Mouse (Mus musculus) regulatory T cell (primary cell): ENCODE measurements at regions not wholly inside any gene's neighbourhood (a gene's known extent, or its start where the extent isn't known, plus 50 kb on each side); places are given as distances from the start of the nearest gene placed in this dataset.

Experiments used
- in situ Hi-C: fragments of 300-600 bp; cut with MboI, MseI; formaldehyde crosslinking; loops from one replicate; pipeline ENCODE4 v1.15.1; 2025; ENCODE audit warnings: high pct_unique_total_duplicates

- in situ Hi-C loops: no loop called here
Measured at GRCm38 (mm10) chr17:48592457-48592856, 137.8 kb downstream of the Unc5cl start.

DNA sequence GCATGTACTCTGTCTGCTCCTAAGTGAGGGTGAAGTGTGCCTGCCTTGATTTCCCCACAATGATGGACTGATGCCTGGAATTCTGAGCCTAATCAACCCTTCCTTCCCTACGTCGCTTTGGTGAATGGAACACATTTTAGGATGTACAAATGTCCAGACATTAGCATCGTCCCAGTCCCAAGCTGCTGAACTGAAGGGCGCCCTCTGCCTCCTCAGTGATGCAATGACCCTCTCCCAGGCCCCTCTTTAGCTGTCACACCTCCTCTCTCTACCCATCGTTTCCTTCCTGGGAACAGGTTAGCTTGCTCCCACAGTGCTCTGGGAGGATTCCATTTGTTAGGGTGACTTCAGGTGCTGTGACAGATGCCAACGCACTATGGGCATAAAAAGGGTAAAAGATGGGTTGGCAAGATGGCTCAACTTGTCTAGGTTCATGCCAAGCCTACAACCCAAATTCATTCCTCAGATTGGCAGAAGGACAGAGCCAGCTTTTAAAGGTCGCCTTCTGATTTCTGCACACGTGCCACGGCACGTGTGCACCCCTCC, 140.8 kb downstream of the Unc5cl start:
- in situ Hi-C loops: no loop called here

DNA sequence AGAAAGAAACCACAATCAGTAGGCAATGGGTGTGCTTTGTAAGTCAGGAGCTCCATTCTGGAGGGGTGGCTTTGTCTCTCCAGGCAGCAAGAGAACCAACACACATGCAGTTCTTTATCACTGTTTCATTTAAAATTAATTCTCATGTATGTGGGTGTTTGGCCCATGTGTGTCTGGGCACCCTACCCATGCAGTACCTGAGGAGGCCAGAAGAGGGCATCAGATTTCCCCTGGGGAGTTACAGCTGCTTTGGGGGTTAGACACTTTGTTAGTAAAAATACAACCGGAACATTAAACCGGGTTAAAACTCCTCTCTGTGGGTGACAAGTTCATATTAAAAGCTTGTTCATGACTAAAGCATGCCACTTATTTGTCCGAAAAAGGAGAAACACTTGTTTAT, 141.7 kb downstream of the Unc5cl start:
- in situ Hi-C loops: no loop called here

GRCm38 (mm10) chr17:48597301-48597700, 142.6 kb downstream of the Unc5cl start:
- in situ Hi-C loops: no loop called here

GRCm38 (mm10) chr17:48598471-48599141, 143.9 kb downstream of the Unc5cl start:
- in situ Hi-C loops: no loop called here

DNA sequence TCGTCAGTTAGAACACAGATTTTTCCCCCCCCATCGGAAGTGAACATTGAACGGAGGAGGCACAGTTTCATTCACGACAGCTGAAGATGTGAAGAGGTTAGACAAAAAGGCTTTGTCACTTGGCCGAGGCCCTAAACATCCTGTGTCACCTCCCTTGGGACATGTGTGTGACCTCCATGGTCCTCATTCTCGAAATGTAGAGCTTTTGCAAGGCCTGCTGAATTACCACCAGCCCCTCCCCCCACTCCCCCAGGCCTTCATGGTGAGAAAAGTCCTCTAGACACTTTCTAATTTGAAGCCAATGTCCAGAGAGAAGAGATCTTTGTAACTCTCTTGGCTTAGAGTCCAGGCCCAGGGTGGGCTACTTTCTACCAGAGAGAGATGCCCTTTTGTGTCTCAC, 145.5 kb downstream of the Unc5cl start:
- in situ Hi-C loops: no loop called here

GRCm38 (mm10) chr17:48602554-48602953, 147.9 kb downstream of the Unc5cl start:
- in situ Hi-C loops: no loop called here

DNA sequence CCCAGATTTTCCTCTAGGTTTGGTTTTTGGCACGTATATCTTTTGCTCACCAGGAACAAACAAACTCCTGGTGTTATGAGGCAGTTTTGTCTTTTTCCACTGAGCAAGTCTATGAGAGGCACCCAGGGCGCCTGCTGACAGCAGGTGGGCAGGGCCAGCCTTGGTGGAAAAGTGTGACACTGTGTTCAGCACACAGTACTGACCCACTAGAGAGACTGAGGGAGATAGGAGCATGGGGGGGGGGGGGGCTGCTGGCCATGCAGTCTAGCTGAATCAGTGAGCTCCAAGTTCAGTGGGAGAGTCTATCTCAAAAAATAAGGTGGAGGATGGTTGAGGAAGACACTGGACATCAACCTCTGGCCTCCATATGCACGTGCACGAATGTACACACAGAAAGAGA, 152.1 kb downstream of the Unc5cl start:
- in situ Hi-C loops: no loop called here

DNA sequence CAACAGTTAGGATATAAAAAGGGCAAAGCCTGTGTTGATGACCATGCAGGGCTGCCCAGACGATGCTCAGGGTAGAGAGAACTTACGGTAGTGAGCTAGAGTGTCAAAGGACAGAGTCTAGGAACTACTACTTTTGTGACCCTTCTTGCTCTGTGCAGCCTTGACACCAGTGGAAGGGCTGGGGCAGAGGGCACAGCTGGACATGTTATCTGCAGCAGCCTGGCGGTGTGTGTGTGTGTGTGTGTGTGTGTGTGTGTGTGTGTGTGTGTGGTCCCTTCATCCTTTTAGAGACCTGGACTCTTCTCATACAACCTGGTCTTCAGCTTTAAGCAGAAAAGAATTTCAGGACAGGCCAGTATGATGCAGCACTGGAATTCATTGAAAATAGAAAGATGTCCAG, 153.6 kb downstream of the Unc5cl start:
- in situ Hi-C loops: no loop called here

DNA sequence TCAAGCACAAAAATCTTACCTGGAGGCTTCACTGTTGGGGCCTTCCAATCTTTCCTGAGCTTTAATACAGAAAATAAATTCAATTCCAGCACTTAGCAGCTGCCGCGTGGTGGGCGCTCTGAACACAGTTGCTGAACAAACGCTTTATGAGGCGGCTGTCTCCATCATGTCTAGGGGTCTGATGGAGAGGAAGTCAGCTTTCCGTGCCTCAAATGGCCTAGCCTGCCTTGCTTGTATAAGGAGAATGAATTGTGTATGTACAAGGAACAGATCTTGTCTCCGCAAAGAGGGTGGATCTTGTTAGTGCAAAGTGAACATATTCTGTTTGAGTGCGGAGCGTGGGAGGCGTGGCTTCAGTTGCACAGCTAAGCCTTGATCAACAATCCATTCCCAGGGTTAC, 155.4 kb downstream of the Unc5cl start:
- in situ Hi-C loops: loop anchor here (10.0 kb wide), 1 partner anchor 335 kb away; no protein-coding TSS in a partner anchor

- in situ Hi-C loops: loop anchor here (10.0 kb wide), 1 partner anchor 336 kb away; no protein-coding TSS in a partner anchor
Measured at GRCm38 (mm10) chr17:48610806-48611205, 156.1 kb downstream of the Unc5cl start.

DNA sequence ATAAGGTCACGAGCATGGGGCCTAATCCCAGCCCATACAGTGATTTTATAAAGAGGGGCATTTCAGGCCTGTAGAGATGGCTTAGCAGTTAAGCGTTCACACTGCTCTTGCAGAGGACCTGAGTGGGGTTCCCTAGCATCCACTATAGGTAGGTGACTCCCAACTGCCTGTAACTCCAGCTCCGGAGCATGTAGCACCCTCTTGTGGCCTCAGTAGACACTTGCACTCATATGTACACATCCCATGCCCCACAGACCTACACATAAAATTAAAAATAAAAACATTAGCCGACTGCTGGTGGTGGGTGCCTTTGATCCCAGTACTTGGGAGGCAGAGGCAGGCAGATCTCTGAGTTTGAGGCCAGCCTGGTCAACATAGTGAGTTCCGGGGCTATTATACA, 158.8 kb downstream of the Unc5cl start:
- in situ Hi-C loops: loop anchor here (10.0 kb wide), 1 partner anchor 339 kb away; no protein-coding TSS in a partner anchor

DNA sequence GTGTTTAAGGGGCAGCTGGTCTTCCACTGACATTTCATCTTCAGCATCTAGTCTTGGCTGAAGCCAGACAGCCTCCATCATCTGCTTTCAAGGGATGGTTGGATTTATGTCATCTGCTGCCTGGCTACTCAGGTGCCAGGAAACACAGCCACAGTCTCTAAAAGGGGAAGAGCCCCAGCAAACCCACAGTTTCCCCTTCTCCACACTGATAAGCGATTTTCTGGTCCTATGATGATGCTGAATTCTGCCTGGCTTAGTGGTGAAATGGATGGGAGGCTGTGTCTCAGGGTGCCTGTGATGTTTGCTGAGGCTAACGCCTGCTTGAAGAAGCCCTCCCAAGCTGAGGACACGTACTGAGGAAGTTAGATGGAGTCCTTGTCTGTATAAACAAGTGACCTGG, 160.5 kb downstream of the Unc5cl start:
- in situ Hi-C loops: loop anchor here (10.0 kb wide), 1 partner anchor 340 kb away; no protein-coding TSS in a partner anchor

DNA sequence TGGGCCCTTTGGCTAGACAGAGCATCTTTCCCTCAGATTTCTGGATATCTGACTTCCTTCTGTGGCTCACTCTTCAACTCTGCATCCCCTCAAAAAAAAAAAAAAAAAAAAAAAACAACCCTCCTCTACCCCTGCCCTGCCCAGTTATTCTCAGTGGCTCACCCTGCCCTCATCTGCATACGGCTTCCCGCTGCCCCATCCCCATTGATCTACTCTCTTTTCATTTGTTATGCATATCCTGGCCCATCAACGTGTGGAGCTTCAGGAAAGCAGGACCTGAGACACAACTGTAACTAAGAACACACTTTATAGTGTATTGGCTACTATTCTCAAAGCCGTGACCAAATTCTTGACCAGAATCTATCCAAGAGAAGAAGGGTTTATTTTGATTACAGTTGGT, 161.5 kb downstream of the Unc5cl start:
- in situ Hi-C loops: loop anchor here (10.0 kb wide), 1 partner anchor 341 kb away; no protein-coding TSS in a partner anchor

- in situ Hi-C loops: no loop called here
Measured at GRCm38 (mm10) chr17:48620896-48621295, 166.2 kb downstream of the Unc5cl start.

DNA sequence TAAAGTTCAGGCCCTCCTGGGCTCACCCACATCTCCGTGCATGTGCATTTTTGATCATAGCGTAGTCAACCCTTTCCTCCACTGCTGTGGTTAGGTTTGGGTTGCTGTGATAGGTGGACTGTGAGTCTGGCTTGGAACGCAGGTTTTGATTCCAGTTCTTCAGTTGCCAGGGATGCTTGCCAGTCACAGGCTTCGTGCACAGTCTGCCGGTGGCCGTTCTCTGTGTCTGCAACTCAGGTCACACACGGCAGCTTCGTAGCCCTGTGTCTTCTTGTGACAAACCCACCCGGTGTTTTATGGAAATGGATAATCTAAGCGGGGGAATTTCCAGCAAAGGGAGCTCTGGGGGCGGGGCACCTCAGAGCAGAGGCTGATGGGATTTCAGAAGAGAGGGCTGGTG, 167.0 kb downstream of the Unc5cl start:
- in situ Hi-C loops: no loop called here

GRCm38 (mm10) chr17:48624937-48625336, 170.2 kb downstream of the Unc5cl start:
- in situ Hi-C loops: no loop called here

- in situ Hi-C loops: no loop called here
Measured at GRCm38 (mm10) chr17:48625971-48626370, 171.3 kb downstream of the Unc5cl start.

GRCm38 (mm10) chr17:48639611-48640010, 184.9 kb downstream of the Unc5cl start:
- in situ Hi-C loops: no loop called here

GRCm38 (mm10) chr17:48643533-48644019, 188.9 kb downstream of the Unc5cl start:
- in situ Hi-C loops: no loop called here

DNA sequence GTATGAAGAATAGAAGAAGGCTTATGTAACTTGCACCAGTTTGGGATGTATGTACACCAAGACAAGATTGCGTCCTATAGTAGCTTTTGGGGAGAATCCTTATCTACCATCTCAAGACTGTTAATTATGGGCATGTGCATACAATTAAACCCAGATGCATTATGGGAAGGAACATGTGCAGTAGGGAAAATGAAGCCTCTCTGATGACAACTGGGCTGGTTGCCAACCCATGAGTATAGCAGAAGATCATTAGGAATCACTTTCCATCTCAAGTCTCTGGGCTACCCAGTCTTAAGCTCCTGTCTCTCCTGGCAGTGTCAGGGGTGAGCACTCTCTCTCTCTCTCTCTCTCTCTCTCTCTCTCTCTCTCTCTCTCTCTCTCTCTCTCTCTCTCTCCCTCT, 190.4 kb downstream of the Unc5cl start:
- in situ Hi-C loops: no loop called here

- in situ Hi-C loops: no loop called here
Measured at GRCm38 (mm10) chr17:48646626-48647195, 192.0 kb downstream of the Unc5cl start.

GRCm38 (mm10) chr17:48647431-48647830, 192.7 kb downstream of the Unc5cl start:
- in situ Hi-C loops: no loop called here
